Mouse (Mus musculus) hindlimb bud, embryonic 11.5 days (tissue): ENCODE results near the gene Zcchc2.

Experiments
- DNase-seq: peaks from one replicate; pipeline ENCODE4 v3.0.0-alpha.2; 2012; ENCODE audit warnings: low read depth, low spot score; ENCODE audit errors: extremely low spot score

Zcchc2 gene

GRCm38 (mm10) chr1:106070814-106071213 is 80.6 kb downstream of the Zcchc2 start:
- no peak for DNase-seq

GRCm38 (mm10) chr1:106071237-106072070 is 81.2 kb downstream of the Zcchc2 start:
- DNase-seq, result peak; percentile 66

- no peak for DNase-seq
These were observed 81.8 kb downstream of the Zcchc2 start for GRCm38 (mm10) chr1:106072071-106072440.

- no peak for DNase-seq
These were observed 83.0 kb downstream of the Zcchc2 start for GRCm38 (mm10) chr1:106073166-106073565.

- no peak for DNase-seq
These were observed 83.9 kb downstream of the Zcchc2 start for GRCm38 (mm10) chr1:106074141-106074540.

GRCm38 (mm10) chr1:106074656-106075055 is 84.5 kb downstream of the Zcchc2 start:
- DNase-seq, result no peak

GRCm38 (mm10) chr1:106076641-106077040 is 86.4 kb downstream of the Zcchc2 start:
- no peak for DNase-seq

GRCm38 (mm10) chr1:106077166-106077565 is 87.0 kb downstream of the Zcchc2 start:
- DNase-seq, result no peak
